Mouse (Mus musculus): Measurements from ENCODE around the gene Fut2. TPM values are rescaled to one million over a fixed set of nuclear protein-coding genes. Genes with fewer than 3 reads are reported as not detected.

The Fut2 gene
- total and polyA plus RNA-seq, 2 experiments from 2014 or later, result 0.13 TPM; not detected in 1

DNA sequence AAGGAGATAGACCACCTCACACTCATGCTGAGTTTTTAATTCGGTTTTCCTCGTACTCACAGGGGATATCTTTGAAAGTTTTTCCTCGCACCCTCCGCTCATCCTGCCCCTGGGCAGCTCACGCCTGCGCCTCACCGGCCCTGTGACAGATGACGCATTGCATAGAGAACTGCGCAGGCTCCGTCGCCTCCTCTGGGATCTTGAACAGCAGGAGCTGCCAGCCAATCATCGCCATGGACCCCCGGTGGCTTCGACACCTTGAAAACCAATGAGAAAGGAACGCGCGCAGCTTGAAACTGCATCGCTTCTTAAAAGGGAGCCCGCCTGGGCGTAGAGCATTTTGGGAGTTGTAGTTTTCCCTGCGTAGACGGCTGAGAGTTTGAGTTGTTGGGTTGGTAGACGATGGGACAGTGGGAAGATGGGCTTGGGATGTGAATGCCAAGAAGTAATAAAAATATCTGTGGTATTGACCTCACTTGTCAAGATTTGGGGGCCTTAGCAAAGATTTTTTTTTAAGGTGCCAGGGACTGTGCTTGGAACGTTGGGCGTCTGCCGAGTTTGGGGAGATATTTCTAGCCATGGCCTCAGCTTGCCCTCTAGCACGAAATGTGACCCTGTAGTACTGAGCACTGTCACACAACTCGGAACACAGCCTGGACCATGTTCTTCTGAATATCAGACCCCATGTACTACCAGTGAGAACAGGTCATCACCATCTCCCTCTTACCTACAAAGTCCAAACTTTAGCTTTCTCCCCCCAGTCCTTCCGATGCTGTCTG, 27.4 kb downstream of the Fut2 start:
- Histone ChIP-seq H3K9ac (peak overlapping the region; percentile 26; the same call in 1 of the 2 replicates), H3K27ac (ENCODE audit: low read depth, low read length) (peak overlapping the region; percentile 36; the same call in 1 of the 2 replicates), H3K4me2 (ENCODE audit: low read depth) (peak overlapping the region; percentile 53), H3K36me3 (ENCODE audit: insufficient read depth) (peaks cover 11% of the 10 kb centered on the region; the same call in 1 of the 2 replicates), H3K9me3 (ENCODE audit: low read length) (no peaks in the 10 kb centered on the region), H3K4me1 (ENCODE audit: insufficient read depth) (peaks cover 8% of the 10 kb centered on the region; the same call in 1 of the 2 replicates), H3K4me3 (ENCODE audit: low read depth, low read length) (peak overlapping the region; percentile 32), H3K27me3 (ENCODE audit: insufficient read depth, low read length) (no peaks in the 10 kb centered on the region)
- WGBS, result 21% methylated on average over 29 of the region's 29 CpGs
- DNase-seq (peak; percentile 99), ATAC-seq (peak; percentile 92)
- no peak for TF ChIP-seq CTCF (IDR thresholded peaks at IDR 0.05; ENCODE audit: low read depth)

DNA sequence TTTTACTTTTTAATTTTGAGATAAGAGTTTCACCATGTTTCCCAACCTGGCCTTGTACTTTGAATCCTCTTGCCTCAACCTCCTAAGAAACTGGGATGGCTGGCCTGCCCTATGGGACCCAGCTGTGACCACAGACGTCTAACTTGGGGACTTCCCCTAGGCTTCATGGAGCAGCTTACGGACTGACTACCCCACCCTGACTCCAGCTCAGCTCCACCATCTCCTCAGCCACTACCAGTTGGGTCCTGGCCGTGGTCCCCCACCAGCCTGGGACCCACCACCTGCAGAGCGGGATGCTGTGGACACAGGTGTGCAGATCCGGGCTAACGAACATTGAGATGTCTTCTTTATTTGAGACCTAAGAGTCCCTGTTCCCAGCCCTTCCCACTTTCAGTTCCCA, 28.5 kb downstream of the Fut2 start:
- Histone ChIP-seq H3K4me1 (ENCODE audit: insufficient read depth) (peaks cover 4% of the 10 kb centered on the region; the same call in 1 of the 2 replicates), H3K9ac (no peak overlapping the region), H3K27me3 (ENCODE audit: insufficient read depth, low read length) (no peaks in the 10 kb centered on the region), H3K4me3 (ENCODE audit: low read depth, low read length) (no peak overlapping the region), H3K4me2 (ENCODE audit: low read depth) (no peak overlapping the region), H3K27ac (ENCODE audit: low read depth, low read length) (no peak overlapping the region), H3K36me3 (ENCODE audit: insufficient read depth) (peaks cover 15% of the 10 kb centered on the region; the same call in 1 of the 2 replicates), H3K9me3 (ENCODE audit: low read length) (no peaks in the 10 kb centered on the region)
- no peak for TF ChIP-seq CTCF (IDR thresholded peaks at IDR 0.05; ENCODE audit: low read depth)
- no peak for ATAC-seq
- DNase-seq, result no peak
- WGBS, result 93% methylated on average over 6 of the region's 6 CpGs

DNA sequence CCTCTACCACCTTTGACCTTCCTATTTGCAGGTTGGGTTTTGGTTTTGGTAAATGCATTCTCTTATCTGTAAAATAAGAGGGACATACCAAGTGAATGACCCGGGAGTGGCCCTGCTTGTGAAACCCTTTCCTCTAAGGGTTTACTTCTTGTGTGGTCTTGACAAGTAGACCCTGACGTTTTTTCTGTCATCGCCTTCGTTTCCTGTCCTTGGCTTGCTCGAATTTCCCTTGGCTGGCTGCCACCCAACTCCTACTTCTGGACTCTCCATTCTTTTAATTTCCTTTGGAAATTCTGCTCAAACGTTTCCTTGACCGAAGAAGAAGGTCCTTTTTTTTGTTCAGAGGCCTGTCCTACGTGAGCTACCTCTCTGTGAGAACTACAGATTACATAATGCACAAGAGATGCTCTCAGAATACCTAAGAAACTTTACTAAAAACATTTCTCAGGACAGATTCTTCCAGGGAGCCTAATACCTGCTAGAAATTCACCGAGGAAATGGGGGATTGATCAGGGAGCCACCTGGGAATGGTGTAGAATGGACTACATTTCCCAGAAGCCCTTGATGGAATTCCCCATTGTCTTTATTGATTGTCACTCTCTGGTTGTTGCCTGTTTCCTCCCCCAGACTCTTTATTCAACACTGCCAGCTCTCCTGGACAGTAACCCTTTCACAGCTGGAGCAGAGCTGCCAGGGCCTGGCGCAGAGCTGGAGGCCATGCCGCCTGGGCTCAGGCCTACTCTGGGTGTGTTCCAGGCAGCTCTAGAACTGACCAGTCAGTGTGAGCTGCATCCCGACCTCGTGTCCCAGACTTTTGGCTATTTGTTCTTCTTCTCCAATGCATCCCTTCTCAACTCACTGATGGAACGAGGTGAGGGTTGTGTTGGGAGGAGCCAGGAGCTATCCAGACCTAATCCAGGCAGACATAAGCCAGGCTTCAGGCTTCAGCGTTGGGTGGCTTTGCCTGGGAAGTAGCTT, 30.2 kb downstream of the Fut2 start:
- ATAC-seq, result no peak
- 83% methylated on average over 15 of the region's 15 CpGs for WGBS
- no peaks in the 10 kb centered on the region for H3K27me3 ChIP-seq (ENCODE audit: insufficient read depth, low read length)
- no peak overlapping the region for H3K4me3 ChIP-seq (ENCODE audit: low read depth, low read length)
- DNase-seq, result no peak
- H3K36me3 ChIP-seq (ENCODE audit: insufficient read depth), result peaks cover 15% of the 10 kb centered on the region; the same call in 1 of the 2 replicates
- H3K9me3 ChIP-seq (ENCODE audit: low read length), result no peaks in the 10 kb centered on the region
- no peak for TF ChIP-seq CTCF (IDR thresholded peaks at IDR 0.05; ENCODE audit: low read depth)
- no peaks in the 10 kb centered on the region for H3K4me1 ChIP-seq (ENCODE audit: insufficient read depth)
- no peak overlapping the region for H3K4me2 ChIP-seq (ENCODE audit: low read depth)
- no peak overlapping the region for H3K9ac ChIP-seq
- no peak overlapping the region for H3K27ac ChIP-seq (ENCODE audit: low read depth, low read length)

DNA sequence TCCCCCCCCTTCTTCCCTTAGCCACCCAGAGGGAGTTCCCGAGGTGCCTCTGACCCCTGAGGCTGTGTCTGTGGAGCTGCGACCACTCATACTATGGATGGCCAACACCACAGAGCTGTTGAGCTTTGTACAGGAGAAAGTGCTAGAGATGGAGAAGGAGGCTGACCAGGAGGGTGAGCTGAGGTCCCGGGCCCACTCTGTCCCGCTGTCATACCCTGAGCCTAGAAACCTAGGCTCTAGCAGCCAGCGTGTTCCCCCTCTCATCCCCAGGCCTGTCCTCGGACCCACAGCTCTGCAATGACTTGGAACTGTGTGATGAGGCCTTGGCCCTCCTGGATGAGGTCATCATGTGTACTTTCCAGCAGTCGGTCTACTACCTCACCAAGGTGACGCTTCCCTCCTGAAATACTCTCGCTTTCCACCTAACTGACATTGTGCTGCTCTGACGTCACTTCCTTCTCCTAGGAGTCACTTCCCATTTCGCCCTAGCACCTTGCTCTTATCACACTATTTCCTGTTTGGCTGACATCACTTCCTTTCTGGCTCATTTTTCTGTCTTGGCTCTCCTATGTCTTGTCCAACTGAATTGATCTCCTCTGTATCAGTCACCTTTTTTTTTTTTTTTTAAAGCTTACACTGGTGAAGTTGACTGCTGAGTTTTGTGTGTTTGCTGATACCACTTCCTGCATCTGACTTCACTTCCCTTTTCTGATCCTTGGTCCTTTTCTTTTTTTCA, 31.1 kb downstream of the Fut2 start:
- H3K36me3 ChIP-seq (ENCODE audit: insufficient read depth), result peaks cover 15% of the 10 kb centered on the region; the same call in 1 of the 2 replicates
- DNase-seq (no peak), ATAC-seq (no peak)
- H3K27ac ChIP-seq (ENCODE audit: low read depth, low read length), result no peak overlapping the region
- no peaks in the 10 kb centered on the region for H3K4me1 ChIP-seq (ENCODE audit: insufficient read depth)
- no peak overlapping the region for H3K9ac ChIP-seq
- H3K27me3 ChIP-seq (ENCODE audit: insufficient read depth, low read length), result no peaks in the 10 kb centered on the region
- no peak overlapping the region for H3K4me2 ChIP-seq (ENCODE audit: low read depth)
- no peaks in the 10 kb centered on the region for H3K9me3 ChIP-seq (ENCODE audit: low read length)
- TF ChIP-seq CTCF (IDR thresholded peaks at IDR 0.05; ENCODE audit: low read depth), result no peak
- H3K4me3 ChIP-seq (ENCODE audit: low read depth, low read length), result no peak overlapping the region
- WGBS, result 92% methylated on average over 11 of the region's 11 CpGs

DNA sequence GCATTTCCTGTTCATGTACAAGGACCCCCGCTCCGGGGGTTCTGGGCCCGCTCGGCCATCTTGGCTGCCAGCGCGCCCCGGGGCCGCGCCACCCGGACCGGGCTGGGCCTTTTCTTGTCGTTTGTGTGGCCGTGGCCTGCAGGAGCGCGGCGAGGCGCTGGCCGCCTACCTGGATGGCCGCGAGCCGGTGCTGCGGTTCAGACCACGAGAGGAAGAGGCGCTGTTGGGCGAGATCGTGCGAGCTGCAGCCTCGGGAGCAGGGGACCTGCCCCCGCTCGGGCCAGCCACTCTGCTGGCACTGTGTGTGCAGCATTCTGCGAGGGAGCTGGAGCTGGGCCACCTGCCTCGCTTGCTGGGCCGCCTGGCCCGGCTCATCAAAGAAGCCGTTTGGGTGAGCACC, 33.7 kb downstream of the Fut2 start:
- no peak overlapping the region for H3K27ac ChIP-seq (ENCODE audit: low read depth, low read length)
- H3K27me3 ChIP-seq (ENCODE audit: insufficient read depth, low read length), result no peaks in the 10 kb centered on the region
- H3K4me1 ChIP-seq (ENCODE audit: insufficient read depth), result no peaks in the 10 kb centered on the region
- no peak for ATAC-seq
- peak; percentile 44; the same call in 1 of the 2 replicates for TF ChIP-seq CTCF (IDR thresholded peaks at IDR 0.05; ENCODE audit: low read depth)
- peaks cover 15% of the 10 kb centered on the region; the same call in 1 of the 2 replicates for H3K36me3 ChIP-seq (ENCODE audit: insufficient read depth)
- no peaks in the 10 kb centered on the region for H3K9me3 ChIP-seq (ENCODE audit: low read length)
- H3K9ac ChIP-seq, result peak overlapping the region; percentile 39
- no peak overlapping the region for H3K4me3 ChIP-seq (ENCODE audit: low read depth, low read length)
- no peak for DNase-seq
- 26% methylated on average over 35 of the region's 35 CpGs for WGBS
- H3K4me2 ChIP-seq (ENCODE audit: low read depth), result peak overlapping the region; percentile 27

Data from forebrain, postnatal 0 days (tissue).